Mouse (Mus musculus) hindbrain, postnatal 0 days (tissue): ENCODE data around the gene Tpcn1. TPM values are rescaled to one million over a fixed set of nuclear protein-coding genes. Genes with fewer than 3 reads are reported as not detected.

Source experiments
- ATAC-seq: fragments of 200-750 bp; cut with Nextera tagmentation; 2 replicates; pipeline ENCODE4 v1.8.0; 2017; ENCODE audit warnings: mild to moderate bottlenecking, moderate TSS enrichment, moderate library complexity
- DNase-seq: peaks from one replicate; pipeline ENCODE4 v3.0.0-alpha.2; 2015; ENCODE audit warnings: low spot score
- H3K27ac ChIP-seq: fragments of 300-500 bp; sonication (generic); 2 replicates; pipeline ENCODE4 v1.5.1; 2014; ENCODE audit warnings: mild to moderate bottlenecking
- H3K27me3 ChIP-seq: fragments of 300-500 bp; sonication (generic); 2 replicates; pipeline ENCODE4 v1.6.1; 2014; ENCODE audit warnings: low read length, mixed read lengths; ENCODE audit not compliant: insufficient read depth
- H3K36me3 ChIP-seq: fragments of 300-500 bp; sonication (generic); 2 replicates; pipeline ENCODE4 v1.6.1; 2014; ENCODE audit warnings: low read length, mixed read lengths; ENCODE audit not compliant: insufficient read depth
- H3K4me1 ChIP-seq: fragments of 300-500 bp; sonication (generic); 2 replicates; pipeline ENCODE4 v1.6.1; 2014; ENCODE audit warnings: antibody characterized with exemption, low read length, mixed read lengths; ENCODE audit not compliant: insufficient read depth
- H3K4me2 ChIP-seq: fragments of 300-500 bp; sonication (generic); 2 replicates; pipeline ENCODE4 v1.6.1; 2014; ENCODE audit warnings: low read depth, mild to moderate bottlenecking, low read length, moderate library complexity, mixed read lengths
- H3K4me3 ChIP-seq: fragments of 300-500 bp; sonication (generic); 2 replicates; pipeline ENCODE4 v1.5.1; 2014; ENCODE audit warnings: low read length
- H3K9ac ChIP-seq: fragments of 300-500 bp; sonication (generic); replicated peaks from 2 replicates; pipeline ENCODE4 v1.6.1; 2014; ENCODE audit warnings: mild to moderate bottlenecking, low read length, moderate library complexity, mixed read lengths
- H3K9me3 ChIP-seq: fragments of 300-500 bp; sonication (generic); 2 replicates; pipeline ENCODE4 v1.6.1; 2016; ENCODE audit warnings: low read length, mixed read lengths
- CTCF ChIP-seq: IDR thresholded peaks from 2 replicates; pipeline ENCODE4 v1.5.1; 2016; ENCODE audit warnings: antibody characterized with exemption, control low read depth, low read depth
- WGBS: fragments of 180-500 bp; shearing (Covaris S2); extraction: QIAGEN DNeasy Blood & Tissue Kit; methylation state at CpG from one replicate; pipeline ENCODE4 v1.1.7; 2014; 5-methylcytosine and 5-hydroxymethylcytosine counted together
- polyA plus RNA-seq: library from polyadenylated mRNA; unstranded; fragments of >200 nt; fragmentation: Nextera tagmentation; extraction: Ambion mirVana; gene quantifications from 2 replicates; pipeline ENCODE4 v1.2.1, GENCODE M21; 2015
- total RNA-seq: library from RNA; depleted of rRNA; stranded (reverse); fragments of >200 nt; gene quantifications from 2 replicates; pipeline ENCODE4 v1.2.3, GENCODE M21; 2014

Gene Tpcn1
- total and polyA plus RNA-seq, 2 experiments from 2014 or later: 15.4 to 30.7 TPM

GRCm38 (mm10) chr5:120627515-120628300 is 39.2 kb upstream of the Tpcn1 start:
- Histone ChIP-seq H3K27ac (no peak overlapping the region), H3K36me3 (peaks cover 36% of the 10 kb centered on the region), H3K4me3 (no peak overlapping the region), H3K9ac (no peak overlapping the region), H3K9me3 (no peaks in the 10 kb centered on the region), H3K4me2 (no peak overlapping the region), H3K27me3 (no peaks in the 10 kb centered on the region), H3K4me1 (no peaks in the 10 kb centered on the region)
- TF ChIP-seq CTCF: no peak
- DNase-seq (no peak), ATAC-seq (no peak)
- 70% methylated on average over 15 of the region's 15 CpGs for WGBS

DNA sequence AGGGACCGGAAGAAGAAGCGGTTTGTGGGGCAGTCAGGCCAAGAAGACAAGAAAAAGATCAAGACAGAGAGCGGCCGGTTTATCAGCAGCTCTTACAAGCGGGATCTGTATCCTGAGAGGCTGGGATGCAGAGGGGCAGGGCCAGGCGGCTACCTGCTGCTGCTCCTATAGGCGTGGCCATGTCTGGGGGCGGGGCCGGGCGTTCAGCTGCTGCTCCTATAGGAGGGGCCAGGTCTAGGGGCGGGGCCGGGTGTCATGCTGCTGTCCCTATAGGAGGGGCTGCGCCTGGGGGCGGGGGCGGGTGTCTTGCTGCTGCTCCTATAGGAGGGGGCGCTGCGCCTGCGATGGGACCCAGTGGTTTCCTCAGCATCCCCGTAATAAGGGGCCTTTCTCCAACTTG is 37.9 kb upstream of the Tpcn1 start:
- no peaks in the 10 kb centered on the region for H3K27me3 ChIP-seq
- 41% methylated on average over 19 of the region's 19 CpGs for WGBS
- no peak for ATAC-seq
- H3K9ac ChIP-seq: no peak overlapping the region
- no peaks in the 10 kb centered on the region for H3K4me1 ChIP-seq
- no peak for DNase-seq
- TF ChIP-seq CTCF: no peak
- H3K4me3 ChIP-seq: no peak overlapping the region
- no peak overlapping the region for H3K4me2 ChIP-seq
- no peaks in the 10 kb centered on the region for H3K9me3 ChIP-seq
- H3K36me3 ChIP-seq: peaks cover 40% of the 10 kb centered on the region
- no peak overlapping the region for H3K27ac ChIP-seq

- ATAC-seq: no peak
- 81% methylated on average over 10 of the region's 10 CpGs for WGBS
- H3K9ac ChIP-seq: no peak overlapping the region
- H3K27ac ChIP-seq: no peak overlapping the region
- peak; percentile 37 for DNase-seq
- H3K36me3 ChIP-seq: peaks cover 52% of the 10 kb centered on the region
- no peaks in the 10 kb centered on the region for H3K9me3 ChIP-seq
- no peaks in the 10 kb centered on the region for H3K27me3 ChIP-seq
- no peak for TF ChIP-seq CTCF
- H3K4me1 ChIP-seq: no peaks in the 10 kb centered on the region
- no peak overlapping the region for H3K4me3 ChIP-seq
- H3K4me2 ChIP-seq: no peak overlapping the region
Measured at GRCm38 (mm10) chr5:120624427-120624826, 36.0 kb upstream of the Tpcn1 start.

DNA sequence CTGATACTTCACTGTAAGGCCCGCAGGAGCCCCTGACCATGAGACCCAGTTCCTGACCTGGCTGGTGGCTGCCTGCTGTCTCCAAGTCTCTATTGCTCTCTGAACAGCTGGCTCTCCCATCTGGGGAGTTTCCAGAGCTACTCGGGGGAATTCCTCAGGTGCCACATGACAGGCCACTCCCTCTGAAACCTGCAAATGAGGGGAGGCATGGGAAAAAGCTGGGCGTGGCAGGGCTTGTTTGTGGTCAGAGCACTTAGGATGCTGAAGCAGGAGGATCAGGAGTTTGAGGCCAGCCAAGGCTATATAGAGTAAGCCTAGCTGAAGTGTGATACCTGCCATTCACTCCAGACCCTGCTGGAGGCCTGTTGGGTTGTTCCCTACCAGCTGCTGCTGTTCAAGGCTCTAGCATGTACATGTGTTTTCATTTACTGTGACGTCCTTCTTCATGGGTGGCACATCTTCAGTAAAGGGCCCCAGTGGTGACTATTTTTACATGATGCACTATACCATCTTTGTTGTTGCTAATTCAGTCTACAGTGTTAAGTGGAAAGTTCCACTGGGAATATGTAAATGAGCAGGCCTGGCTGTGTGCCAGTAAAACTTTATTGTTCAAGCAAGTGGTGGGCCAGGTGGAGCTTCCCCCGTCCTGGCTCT is 33.9 kb upstream of the Tpcn1 start:
- H3K4me2 ChIP-seq: no peak overlapping the region
- WGBS: 62% methylated on average over 5 of the region's 5 CpGs
- no peak for ATAC-seq
- TF ChIP-seq CTCF: no peak
- H3K27ac ChIP-seq: peak overlapping the region; percentile 15; the same call in 1 of the 2 replicates
- DNase-seq: no peak
- H3K4me3 ChIP-seq: no peak overlapping the region
- H3K4me1 ChIP-seq: no peaks in the 10 kb centered on the region
- no peaks in the 10 kb centered on the region for H3K27me3 ChIP-seq
- peaks cover 62% of the 10 kb centered on the region for H3K36me3 ChIP-seq
- H3K9me3 ChIP-seq: no peaks in the 10 kb centered on the region
- no peak overlapping the region for H3K9ac ChIP-seq

GRCm38 (mm10) chr5:120621846-120622197 is 33.3 kb upstream of the Tpcn1 start:
- H3K9ac ChIP-seq: no peak overlapping the region
- 65% methylated on average over 10 of the region's 10 CpGs for WGBS
- peaks cover 57% of the 10 kb centered on the region for H3K36me3 ChIP-seq
- H3K9me3 ChIP-seq: no peaks in the 10 kb centered on the region
- H3K4me1 ChIP-seq: no peaks in the 10 kb centered on the region
- ATAC-seq (no peak), DNase-seq (peak; percentile 53)
- peak overlapping the region; percentile 15; the same call in 1 of the 2 replicates for H3K27ac ChIP-seq
- no peak overlapping the region for H3K4me3 ChIP-seq
- TF ChIP-seq CTCF: no peak
- H3K27me3 ChIP-seq: no peaks in the 10 kb centered on the region
- H3K4me2 ChIP-seq: no peak overlapping the region

- H3K27ac ChIP-seq: no peak overlapping the region
- H3K27me3 ChIP-seq: no peaks in the 10 kb centered on the region
- DNase-seq (no peak), ATAC-seq (no peak)
- H3K9ac ChIP-seq: no peak overlapping the region
- H3K9me3 ChIP-seq: no peaks in the 10 kb centered on the region
- no peaks in the 10 kb centered on the region for H3K4me1 ChIP-seq
- peaks cover 54% of the 10 kb centered on the region for H3K36me3 ChIP-seq
- WGBS: 88% methylated on average over 23 of the region's 23 CpGs
- TF ChIP-seq CTCF: no peak
- H3K4me2 ChIP-seq: no peak overlapping the region
- no peak overlapping the region for H3K4me3 ChIP-seq
Measured at GRCm38 (mm10) chr5:120621078-120621765, 32.7 kb upstream of the Tpcn1 start.
